Comparison of ENCODE assay signal across 11 mouse cellular contexts in genomic region chr8:120002348-120002747, GRCm38 (mm10). TPM values are rescaled to one million over a fixed set of nuclear protein-coding genes. Genes with fewer than 3 reads are reported as not detected.
A peak's percentile ranks its signal among the peaks of the same experiment; 100 is the strongest.
DNase-seq lines count a peak whose midpoint lies in the region; ATAC-seq and TF ChIP-seq lines count a peak whose summit lies in the region.
"Had no signal": no experiment of that assay in that cellular context is flagged by ENCODE, and none has a peak within 500 bp of the region (broad histone marks: within the 10 kb centered on the region; RNA-seq: fewer than 3 reads in every experiment).

No protein-coding gene starts in this region.

- peak overlapping the region; percentile 59 for H3K27ac ChIP-seq in kidney, postnatal 0 days

- 30% methylated on average over 9 of the region's 9 CpGs for WGBS in kidney, postnatal 0 days

- H3K27me3 ChIP-seq in kidney, postnatal 0 days (ENCODE audit: insufficient read depth, low read length): no peaks in the 10 kb centered on the region; the same call in 1 of the 2 replicates

- peak; percentile 61 for DNase-seq in kidney, adult 9 months
- no peak for DNase-seq in kidney, adult 11 months
- peak; percentile 35 for DNase-seq in MN1 (ENCODE audit: low spot score)
- peak; percentile 77 for DNase-seq in Muller cell, postnatal 12 days (ENCODE audit: inconsistent ontology term)
- DNase-seq in kidney, postnatal 0 days (ENCODE audit: low spot score): peak; percentile 23
- DNase-seq in natural killer cell, adult 2 months (ENCODE audit: low spot score in 2 of 2): no peak
- DNase-seq: cerebellum, adult 2 months; right cerebral cortex, postnatal 4 days had no signal

- TF ChIP-seq CTCF in kidney, postnatal 0 days (IDR thresholded peaks at IDR 0.05; ENCODE audit: low read depth): no peak

- no peak for ATAC-seq in kidney, postnatal 0 days (replicated peaks; ENCODE audit: low FRiP score, low read depth)
- no peak for ATAC-seq in activated CD4-positive, CD25-positive, alpha-beta regulatory T cell, adult 4 months

- H3K36me3 ChIP-seq in kidney, postnatal 0 days (ENCODE audit: insufficient read depth, low read length): no peaks in the 10 kb centered on the region

- H3K9ac ChIP-seq in kidney, postnatal 0 days (ENCODE audit: low read depth, low read length): no peak overlapping the region

- no peaks in the 10 kb centered on the region for H3K9me3 ChIP-seq in kidney, postnatal 0 days (replicated peaks; ENCODE audit: low read length)
- H3K9me3 ChIP-seq: megakaryocyte, embryonic 14.5 days had no signal

- no peak overlapping the region for H3K4me3 ChIP-seq in kidney, postnatal 0 days (replicated peaks; ENCODE audit: low read depth, low read length)
- H3K4me3 ChIP-seq: megakaryocyte, embryonic 14.5 days had no signal

- no peak overlapping the region for H3K4me2 ChIP-seq in kidney, postnatal 0 days (ENCODE audit: low read length)
- H3K4me2 ChIP-seq: liver, embryonic 11.5 days had no signal

- H3K4me1 ChIP-seq in kidney, postnatal 0 days (replicated peaks; ENCODE audit: insufficient read depth, low read length): peaks cover 36% of the 10 kb centered on the region
- H3K4me1 ChIP-seq: megakaryocyte, embryonic 14.5 days had no signal

RNA-seq across cellular contexts. Expression of gene Crispld2, which starts 10.1 kb away (rescaled TPM):
- 12.2 and 12.7 TPM in 2 replicates for polyA plus RNA-seq in kidney, postnatal 0 days (2015; fragmentation: Nextera tagmentation; extraction: Ambion mirVana)
- polyA plus RNA-seq in activated CD4-positive, CD25-positive, alpha-beta regulatory T cell, adult 4 months (2017; shearing (Covaris generic)): not detected

Comparison
In these comparisons a context has a peak if more than half of its experiments do, and no peak if none do; other contexts are left out.
1. DNase-seq: peak in kidney, adult 9 months (single experiment), MN1 (single experiment), Muller cell, postnatal 12 days (single experiment) and kidney, postnatal 0 days (single experiment); none in kidney, adult 11 months (single experiment) and natural killer cell, adult 2 months (0 of 2).
2. RNA of gene Crispld2, which starts 10.1 kb away (polyA plus RNA-seq): 12.2 to 12.7 TPM in kidney, postnatal 0 days; not detected in activated CD4-positive, CD25-positive, alpha-beta regulatory T cell, adult 4 months; every median in the first group is over 10 times any median in the second.